Mouse (Mus musculus) thymus, adult 2 months (tissue): Measurements from ENCODE around the gene BC024978. TPM values are rescaled to one million over a fixed set of nuclear protein-coding genes. Genes with fewer than 3 reads are reported as not detected.

Experiments
- DNase-seq: peaks from one replicate; pipeline ENCODE4 v3.0.0; 2021
- H3K27ac ChIP-seq: fragments of 200-500 bp; 2 replicates; pipeline ENCODE4 v1.5.1; 2012; ENCODE audit warnings: low read length, control low read depth; ENCODE audit not compliant: control insufficient read depth, insufficient read depth
- H3K27me3 ChIP-seq: fragments of 200-500 bp; 2 replicates; pipeline ENCODE4 v1.6.1; 2012; ENCODE audit warnings: mild to moderate bottlenecking, low read length, moderate library complexity, mixed read lengths; ENCODE audit not compliant: control insufficient read depth, insufficient read depth
- H3K36me3 ChIP-seq: fragments of 200-500 bp; 2 replicates; pipeline ENCODE4 v1.6.1; 2012; ENCODE audit warnings: mild to moderate bottlenecking, low read length, moderate library complexity; ENCODE audit not compliant: control insufficient read depth, insufficient read depth
- H3K4me1 ChIP-seq: fragments of 200-500 bp; replicated peaks from 2 replicates; pipeline ENCODE4 v1.6.1; 2012; ENCODE audit warnings: low read length; ENCODE audit not compliant: control insufficient read depth, insufficient read depth
- H3K4me3 ChIP-seq: fragments of 200-500 bp; 2 replicates; pipeline ENCODE4 v1.5.1; 2012; ENCODE audit warnings: mild to moderate bottlenecking, low read length, control low read depth, moderate library complexity; ENCODE audit not compliant: control insufficient read depth, insufficient read depth
- CTCF ChIP-seq: fragments of 200-500 bp; IDR thresholded peaks from 2 replicates; pipeline ENCODE4 v1.5.1; 2012; ENCODE audit warnings: mild to moderate bottlenecking, control low read depth, low read length, moderate library complexity, borderline replicate concordance; ENCODE audit not compliant: control insufficient read depth, poor library complexity, insufficient read depth; ENCODE audit errors: extremely low read depth
- POLR2A ChIP-seq: fragments of 200-500 bp; IDR thresholded peaks from 2 replicates; pipeline ENCODE4 v1.6.1; 2012; ENCODE audit warnings: mild to moderate bottlenecking, low read length, control low read depth, moderate library complexity; ENCODE audit not compliant: control insufficient read depth, poor library complexity, insufficient read depth; ENCODE audit errors: extremely low read depth
- WGBS: fragments of 180-500 bp; shearing (Covaris S2); methylation state at CpG from one replicate; pipeline ENCODE4 v1.1.7; 2018; 5-methylcytosine and 5-hydroxymethylcytosine counted together
- polyA plus RNA-seq: library from polyadenylated mRNA; depleted of rRNA; stranded (reverse); fragments of >200 nt; gene quantifications from 2 replicates; pipeline ENCODE4 v1.2.3, GENCODE M21; 2012

BC024978 gene
- polyA plus RNA-seq, 1 experiment = 20.9 TPM

DNA sequence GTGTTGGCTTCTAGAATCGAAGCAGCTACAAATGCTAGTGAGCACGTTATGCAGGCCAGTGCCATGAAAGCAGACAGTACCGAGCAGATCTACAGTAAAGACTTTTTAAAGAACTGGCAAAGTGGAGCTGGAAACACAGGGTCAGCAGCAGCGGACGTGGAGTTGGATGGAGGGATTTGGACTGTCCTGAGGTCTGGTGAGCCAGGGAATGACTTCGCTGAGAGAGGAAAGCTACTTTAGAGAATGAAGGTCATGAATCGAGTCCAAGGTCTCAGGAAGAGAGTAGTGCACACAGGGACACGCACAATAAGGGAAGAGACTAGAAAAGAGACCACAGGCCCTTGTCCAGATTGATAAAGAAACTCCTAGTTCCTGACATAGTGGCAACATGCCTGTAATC, 2.1 kb downstream of the BC024978 start:
- Histone ChIP-seq H3K4me1 (peaks cover 7% of the 10 kb centered on the region), H3K27ac (no peak overlapping the region)
- TF ChIP-seq POLR2A (no peak), CTCF (no peak)

GRCm38 (mm10) chr7:27198355-27198754, 2.8 kb downstream of the BC024978 start:
- Histone ChIP-seq H3K36me3 (0 out of 2 replicates have a peak, but pooled peaks cover 4% of the 10 kb centered on the region), H3K27me3 (no peaks in the 10 kb centered on the region), H3K4me1 (peaks cover 7% of the 10 kb centered on the region), H3K4me3 (no peak overlapping the region), H3K27ac (no peak overlapping the region)
- no peak for DNase-seq
- TF ChIP-seq POLR2A (no peak), CTCF (no peak)

More for the DNA sequence above, 2.1 kb downstream of the BC024978 start:
- no peaks in the 10 kb centered on the region for H3K27me3 ChIP-seq
- H3K36me3 ChIP-seq = peaks cover 6% of the 10 kb centered on the region
- no peak for DNase-seq
- 95% methylated on average over 8 of the region's 8 CpGs for WGBS
- H3K4me3 ChIP-seq = no peak overlapping the region

GRCm38 (mm10) chr7:27198779-27199178, 3.2 kb downstream of the BC024978 start:
- no peak for TF ChIP-seq POLR2A
- TF ChIP-seq CTCF = no peak
- Histone ChIP-seq H3K36me3 (0 out of 2 replicates have a peak, but pooled peaks cover 4% of the 10 kb centered on the region), H3K4me3 (no peak overlapping the region), H3K4me1 (peaks cover 7% of the 10 kb centered on the region), H3K27ac (no peak overlapping the region), H3K27me3 (no peaks in the 10 kb centered on the region)
- 95% methylated on average over 8 of the region's 8 CpGs for WGBS
- DNase-seq = no peak

DNA sequence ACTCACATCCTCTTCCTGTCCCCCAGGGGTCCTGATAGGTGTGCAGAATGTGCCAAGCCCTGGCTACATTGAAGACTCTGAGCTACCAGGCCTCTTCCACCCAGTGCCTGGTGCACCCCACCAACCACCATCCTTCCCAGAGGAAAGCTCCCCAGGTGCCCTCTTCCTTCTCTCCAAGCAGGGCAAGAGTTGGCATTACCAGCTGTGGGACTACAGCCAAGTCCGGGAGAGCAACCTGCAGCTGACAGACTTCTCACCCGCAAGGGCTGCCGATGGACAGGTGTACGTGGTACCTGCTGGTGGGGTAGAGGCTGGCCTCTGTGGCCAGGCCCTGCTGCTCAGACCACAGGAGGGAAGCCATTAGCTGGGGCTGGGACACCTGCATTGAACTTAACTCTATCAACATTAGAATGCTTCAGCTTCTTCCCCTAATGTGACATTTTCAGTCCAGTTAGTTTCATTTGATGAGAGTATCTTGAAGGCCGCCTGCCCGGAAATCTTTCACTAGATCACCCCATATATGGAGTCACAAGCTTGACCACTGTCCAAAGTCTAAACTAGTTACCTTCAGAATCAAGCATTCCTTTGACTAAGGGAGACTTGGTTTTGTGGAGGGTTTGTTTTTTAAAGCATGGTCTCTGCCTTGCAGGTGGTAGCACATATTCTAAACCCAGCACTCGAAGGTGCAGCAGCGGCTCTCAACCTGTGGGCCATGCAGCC, 8.3 kb downstream of the BC024978 start:
- 96% methylated on average over 8 of the region's 8 CpGs for WGBS
- DNase-seq = no peak
- peaks cover 16% of the 10 kb centered on the region; the same call in 1 of the 2 replicates for H3K36me3 ChIP-seq
- H3K4me3 ChIP-seq = no peak overlapping the region
- TF ChIP-seq CTCF = no peak
- TF ChIP-seq POLR2A = no peak
- no peak overlapping the region for H3K27ac ChIP-seq
- no peaks in the 10 kb centered on the region for H3K4me1 ChIP-seq
- no peaks in the 10 kb centered on the region for H3K27me3 ChIP-seq

GRCm38 (mm10) chr7:27212626-27213025, 17.0 kb downstream of the BC024978 start:
- TF ChIP-seq POLR2A (no peak), CTCF (no peak)
- no peaks in the 10 kb centered on the region for H3K4me1 ChIP-seq
- DNase-seq = no peak
- H3K4me3 ChIP-seq = no peak overlapping the region
- H3K36me3 ChIP-seq = peaks cover 37% of the 10 kb centered on the region
- no peak overlapping the region for H3K27ac ChIP-seq
- no peaks in the 10 kb centered on the region for H3K27me3 ChIP-seq
- 96% methylated on average over 2 of the region's 2 CpGs for WGBS

DNA sequence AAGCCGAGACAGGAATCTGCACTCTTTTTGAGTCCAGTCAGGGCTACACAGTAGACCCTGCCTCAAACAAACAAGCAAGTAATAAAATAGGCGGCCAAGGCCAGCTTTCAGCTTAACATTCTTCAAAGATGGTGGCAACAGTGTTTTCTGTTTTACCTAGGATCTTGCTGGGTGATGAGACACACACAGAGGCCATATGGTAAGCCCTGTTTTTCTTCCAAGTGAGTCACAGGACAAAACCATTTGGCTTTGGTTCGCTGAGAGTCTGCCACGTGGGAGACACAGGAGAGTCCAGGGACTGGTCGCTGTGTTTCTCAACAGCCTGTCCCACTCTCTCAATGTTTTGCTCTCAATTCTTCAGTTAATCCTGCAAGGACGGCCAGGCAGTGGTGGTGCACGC, 23.0 kb downstream of the BC024978 start:
- DNase-seq = no peak
- no peaks in the 10 kb centered on the region for H3K27me3 ChIP-seq
- no peak overlapping the region for H3K4me3 ChIP-seq
- WGBS = 94% methylated on average over 7 of the region's 7 CpGs
- TF ChIP-seq POLR2A (no peak), CTCF (no peak)
- H3K4me1 ChIP-seq = no peaks in the 10 kb centered on the region
- H3K36me3 ChIP-seq = peaks cover 9% of the 10 kb centered on the region
- no peak overlapping the region for H3K27ac ChIP-seq

DNA sequence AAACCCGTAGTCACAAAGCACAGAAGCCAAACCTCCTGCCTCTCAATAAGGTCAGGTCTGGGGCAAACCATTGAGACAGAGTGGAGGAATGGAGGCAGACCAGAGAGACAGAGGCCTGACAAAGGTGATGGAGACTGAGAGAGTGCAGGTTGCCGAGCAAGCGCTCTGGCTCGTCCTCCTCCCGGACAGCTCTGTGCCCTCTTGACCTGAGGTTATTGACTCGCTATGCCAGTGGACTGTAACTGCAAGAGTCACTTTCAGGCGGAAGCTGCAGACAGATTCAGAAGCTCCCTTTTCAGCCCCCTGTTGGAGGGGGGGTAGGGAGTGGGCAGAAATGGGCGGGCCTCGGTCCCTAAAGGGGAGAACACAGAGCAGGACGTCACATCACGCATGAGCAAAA, 24.4 kb downstream of the BC024978 start:
- Histone ChIP-seq H3K4me1 (peaks cover 2% of the 10 kb centered on the region), H3K4me3 (no peak overlapping the region), H3K27me3 (no peaks in the 10 kb centered on the region), H3K36me3 (no peaks in the 10 kb centered on the region), H3K27ac (no peak overlapping the region)
- WGBS = 96% methylated on average over 11 of the region's 11 CpGs
- DNase-seq = no peak
- TF ChIP-seq CTCF (no peak), POLR2A (no peak)
